16 mouse cellular contexts compared by ENCODE assay signal in genomic region chr5:115546536-115546935, GRCm38 (mm10). TPM values are rescaled to one million over a fixed set of nuclear protein-coding genes. Genes with fewer than 3 reads are reported as not detected.
DNase-seq lines count a peak whose midpoint lies in the region; ATAC-seq and TF ChIP-seq lines count a peak whose summit lies in the region.
"Had no signal": no experiment of that assay in that cellular context is flagged by ENCODE, and none has a peak within 500 bp of the region (broad histone marks: within the 10 kb centered on the region; RNA-seq: fewer than 3 reads in every experiment).

No protein-coding gene starts in this region.

- peaks cover 45% of the 10 kb centered on the region for H3K4me1 ChIP-seq in kidney, embryonic 16.5 days (ENCODE audit: insufficient read depth, low read length)
- H3K4me1 ChIP-seq in testis, adult 2 months (ENCODE audit: control insufficient read depth, insufficient read depth, low read length): peaks cover 2% of the 10 kb centered on the region

- no peak for TF ChIP-seq CTCF in gastrocnemius, adult 2 months (IDR thresholded peaks at IDR 0.05)
- no peak for TF ChIP-seq CTCF in testis, adult 2 months (IDR thresholded peaks at IDR 0.05; ENCODE audit: control insufficient read depth, insufficient read depth, insufficient replicate concordance, low read depth, low read length)

- H3K4me3 ChIP-seq in gastrocnemius, adult 2 months: peak overlapping the region; percentile 38
- no peak overlapping the region for H3K4me3 ChIP-seq in kidney, embryonic 16.5 days (ENCODE audit: low read length)
- no peak overlapping the region for H3K4me3 ChIP-seq in testis, adult 2 months (ENCODE audit: control insufficient read depth, low read depth, low read length)
- H3K4me3 ChIP-seq: hindbrain, embryonic 15.5 days; neural tube, embryonic 12.5 days had no signal

- peak; percentile 53 for DNase-seq in gastrocnemius, adult 2 months
- no peak for DNase-seq in gastrocnemius, postnatal 4 days (ENCODE audit: low spot score in 2 of 2)
- DNase-seq in kidney, postnatal 25 days: no peak
- DNase-seq in testis, postnatal 14 days (ENCODE audit: low spot score): no peak
- DNase-seq in adrenal gland, postnatal 36 days: no peak
- DNase-seq: gastrocnemius, postnatal 14 days; kidney, postnatal 10 days; layer of hippocampus, postnatal 36 days; right cerebral cortex, adult 18-20 months had no signal

- ATAC-seq in kidney, embryonic 16.5 days (ENCODE audit: low FRiP score, low TSS enrichment): no peak
- ATAC-seq in megakaryocyte progenitor cell, adult 5-6 weeks (replicated peaks; ENCODE audit: poor library complexity): no peak
- ATAC-seq: activated CD4-positive, CD25-positive, alpha-beta regulatory T cell, adult 4 months had no signal

- peaks cover 35% of the 10 kb centered on the region for H3K36me3 ChIP-seq in kidney, embryonic 16.5 days (ENCODE audit: insufficient read depth, low read length)
- H3K36me3 ChIP-seq in testis, adult 2 months (ENCODE audit: control insufficient read depth, insufficient read depth, low read length): no peaks in the 10 kb centered on the region

- no peak overlapping the region for H3K9ac ChIP-seq in kidney, embryonic 16.5 days (replicated peaks; ENCODE audit: low read length)
- H3K9ac ChIP-seq: hindbrain, embryonic 15.5 days; neural tube, embryonic 12.5 days had no signal

- no peaks in the 10 kb centered on the region for H3K27me3 ChIP-seq in kidney, embryonic 16.5 days (ENCODE audit: insufficient read depth, low read length)
- no peaks in the 10 kb centered on the region for H3K27me3 ChIP-seq in testis, adult 2 months (ENCODE audit: control insufficient read depth, insufficient read depth, low read length)
- H3K27me3 ChIP-seq: hindbrain, embryonic 15.5 days; neural tube, embryonic 12.5 days had no signal

- H3K4me2 ChIP-seq in kidney, embryonic 16.5 days (replicated peaks; ENCODE audit: low read depth, low read length): no peak overlapping the region
- H3K4me2 ChIP-seq: hindbrain, embryonic 15.5 days; liver, embryonic 11.5 days; neural tube, embryonic 12.5 days had no signal

- TF ChIP-seq POLR2A in testis, adult 2 months (IDR thresholded peaks at IDR 0.05; ENCODE audit: control insufficient read depth, low read depth, low read length): peak; percentile 27; the same call in 1 of the 2 replicates

- peak overlapping the region; percentile 89 for H3K27ac ChIP-seq in gastrocnemius, adult 2 months
- H3K27ac ChIP-seq in kidney, embryonic 16.5 days (ENCODE audit: low read length): peak overlapping the region; percentile 54; the same call in 1 of the 2 replicates
- H3K27ac ChIP-seq in testis, adult 2 months (ENCODE audit: control insufficient read depth, insufficient read depth, low read depth, low read length): no peak overlapping the region
- H3K27ac ChIP-seq: hindbrain, embryonic 15.5 days; neural tube, embryonic 12.5 days had no signal

- WGBS in kidney, embryonic 16.5 days: 67% methylated on average over 11 of the region's 11 CpGs

- intact Hi-C loops in gastrocnemius, adult 2 months (cut with DNase I): no loop called here

- no peaks in the 10 kb centered on the region for H3K9me3 ChIP-seq in kidney, embryonic 16.5 days (ENCODE audit: low read length)
- H3K9me3 ChIP-seq: hindbrain, embryonic 15.5 days; neural tube, embryonic 12.5 days had no signal

RNA-seq across cellular contexts. Expression of gene Rplp0, which starts 12.7 kb away (rescaled TPM):
- total RNA-seq in gastrocnemius, adult 2 months (2021): 100 to 1,000 TPM; 567 to 689 TPM
- 1,000 to 10,000 TPM; 1,089 to 1,227 TPM for total RNA-seq in gastrocnemius, postnatal 4 days (2021)
- 1,527 and 1,553 TPM in 2 replicates for polyA plus RNA-seq in kidney, embryonic 16.5 days (2015; fragmentation: Nextera tagmentation; extraction: Ambion mirVana)
- polyA plus RNA-seq in testis, adult 2 months (2012; rRNA removed): 1,431 and 1,500 TPM in 2 replicates
- 100 to 1,000 TPM; 829 to 906 TPM for total RNA-seq in adrenal gland, postnatal 36 days (2021)
- 3,223 and 3,257 TPM in 2 replicates for total RNA-seq in megakaryocyte progenitor cell, adult 5-6 weeks (2015)
- 1,603 and 2,013 TPM in 2 replicates for total RNA-seq in megakaryocyte progenitor cell, adult 5-6 weeks (2017)

RNA-seq across cellular contexts. Expression of gene Gcn1l1, which starts 18.5 kb away (rescaled TPM):
- total RNA-seq in gastrocnemius, adult 2 months (2021): 10 to 100 TPM; 31.3 to 31.9 TPM
- 10 to 100 TPM; 48.8 to 50.7 TPM for total RNA-seq in gastrocnemius, postnatal 4 days (2021)
- polyA plus RNA-seq in kidney, embryonic 16.5 days (2015; fragmentation: Nextera tagmentation; extraction: Ambion mirVana): 44.3 and 48.8 TPM in 2 replicates
- 67.7 and 77.1 TPM in 2 replicates for polyA plus RNA-seq in testis, adult 2 months (2012; rRNA removed)
- total RNA-seq in adrenal gland, postnatal 36 days (2021): 10 to 100 TPM; 53.9 to 69.5 TPM
- total RNA-seq in megakaryocyte progenitor cell, adult 5-6 weeks (2015): 17.5 and 17.7 TPM in 2 replicates
- total RNA-seq in megakaryocyte progenitor cell, adult 5-6 weeks (2017): 33.2 and 35.3 TPM in 2 replicates

RNA-seq across cellular contexts. Expression of gene Pxn, which starts 40.1 kb away (rescaled TPM):
- 10 to 100 TPM; 79.2 to 95.2 TPM for total RNA-seq in gastrocnemius, adult 2 months (2021)
- 100 to 1,000 TPM; 170 to 175 TPM for total RNA-seq in gastrocnemius, postnatal 4 days (2021)
- 60.5 and 67.2 TPM in 2 replicates for polyA plus RNA-seq in kidney, embryonic 16.5 days (2015; fragmentation: Nextera tagmentation; extraction: Ambion mirVana)
- polyA plus RNA-seq in testis, adult 2 months (2012; rRNA removed): 81.6 and 82.6 TPM in 2 replicates
- total RNA-seq in adrenal gland, postnatal 36 days (2021): 10 to 100 TPM; 33.5 to 54.2 TPM
- 40.4 and 52.8 TPM in 2 replicates for total RNA-seq in megakaryocyte progenitor cell, adult 5-6 weeks (2015)
- total RNA-seq in megakaryocyte progenitor cell, adult 5-6 weeks (2017): 69.6 and 73.0 TPM in 2 replicates
